Comparison of ENCODE assay signal across 12 mouse cellular contexts in the genomic region with DNA sequence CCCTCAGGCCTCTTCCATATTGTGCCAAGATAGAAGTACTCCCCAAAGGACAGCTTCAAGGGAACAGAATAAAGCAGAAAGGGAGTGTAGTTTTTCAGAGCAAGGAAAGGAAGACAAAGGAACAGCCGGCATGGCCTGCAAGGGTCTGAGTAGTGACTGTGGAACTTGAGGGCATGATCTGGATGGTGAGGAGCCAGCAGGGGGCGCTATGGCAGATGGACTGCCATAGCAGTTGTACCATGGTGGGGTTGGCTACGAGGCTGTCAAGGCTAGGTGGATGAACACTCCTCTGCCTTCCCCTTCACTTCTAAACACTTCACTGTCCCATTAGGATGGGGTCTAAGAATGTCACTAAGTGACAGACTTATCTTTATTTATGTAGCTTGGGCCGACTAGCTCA. TPM values are rescaled to one million over a fixed set of nuclear protein-coding genes. Genes with fewer than 3 reads are reported as not detected.
DNase-seq lines count a peak whose midpoint lies in the region; ATAC-seq and TF ChIP-seq lines count a peak whose summit lies in the region.
"Had no signal": no experiment of that assay in that cellular context is flagged by ENCODE, and none has a peak within 500 bp of the region (broad histone marks: within the 10 kb centered on the region; RNA-seq: fewer than 3 reads in every experiment).

No protein-coding gene starts in this region.

- H3K4me3 ChIP-seq in hindbrain, embryonic 10.5 days = no peak overlapping the region
- no peak overlapping the region for H3K4me3 ChIP-seq in hindbrain, embryonic 16.5 days (ENCODE audit: low read length)
- no peak overlapping the region for H3K4me3 ChIP-seq in thymus, adult 2 months (ENCODE audit: control insufficient read depth, insufficient read depth, low read length)
- H3K4me3 ChIP-seq: embryonic facial prominence, embryonic 15.5 days; heart, embryonic 15.5 days had no signal

- no peak overlapping the region for H3K4me2 ChIP-seq in hindbrain, embryonic 16.5 days (ENCODE audit: low read length)
- H3K4me2 ChIP-seq: embryonic facial prominence, embryonic 15.5 days; heart, embryonic 15.5 days had no signal

- TF ChIP-seq POLR2A in thymus, adult 2 months (IDR thresholded peaks at IDR 0.05; ENCODE audit: control insufficient read depth, extremely low read depth, insufficient read depth, low read length, poor library complexity) = no peak

- no peak overlapping the region for H3K9ac ChIP-seq in hindbrain, embryonic 16.5 days (ENCODE audit: low read depth, low read length)
- H3K9ac ChIP-seq: embryonic facial prominence, embryonic 15.5 days; heart, embryonic 15.5 days had no signal

- no peaks in the 10 kb centered on the region for H3K4me1 ChIP-seq in hindbrain, embryonic 10.5 days (replicated peaks)
- no peaks in the 10 kb centered on the region for H3K4me1 ChIP-seq in hindbrain, embryonic 16.5 days (ENCODE audit: control insufficient read depth, insufficient read depth, low read depth, low read length)
- H3K4me1 ChIP-seq in thymus, adult 2 months (replicated peaks; ENCODE audit: control insufficient read depth, insufficient read depth, low read length) = no peaks in the 10 kb centered on the region
- H3K4me1 ChIP-seq: embryonic facial prominence, embryonic 15.5 days; heart, embryonic 15.5 days had no signal

- no peaks in the 10 kb centered on the region for H3K27me3 ChIP-seq in hindbrain, embryonic 10.5 days (ENCODE audit: insufficient read depth, poor library complexity, severe bottlenecking)
- no peaks in the 10 kb centered on the region; the same call in 1 of the 2 replicates for H3K27me3 ChIP-seq in hindbrain, embryonic 16.5 days (replicated peaks; ENCODE audit: control insufficient read depth, insufficient read depth, low read length)
- no peaks in the 10 kb centered on the region for H3K27me3 ChIP-seq in thymus, adult 2 months (ENCODE audit: control insufficient read depth, insufficient read depth, low read length)
- H3K27me3 ChIP-seq: embryonic facial prominence, embryonic 15.5 days; heart, embryonic 15.5 days had no signal

- no peaks in the 10 kb centered on the region for H3K36me3 ChIP-seq in hindbrain, embryonic 10.5 days
- no peaks in the 10 kb centered on the region for H3K36me3 ChIP-seq in hindbrain, embryonic 16.5 days (ENCODE audit: control insufficient read depth, insufficient read depth, low read length)
- H3K36me3 ChIP-seq in thymus, adult 2 months (ENCODE audit: control insufficient read depth, insufficient read depth, low read length) = no peaks in the 10 kb centered on the region
- H3K36me3 ChIP-seq: embryonic facial prominence, embryonic 15.5 days; heart, embryonic 15.5 days had no signal

- 54% methylated on average over 4 of the region's 4 CpGs for WGBS in hindbrain, embryonic 10.5 days
- 44% methylated on average over 4 of the region's 4 CpGs for WGBS in hindbrain, embryonic 16.5 days
- WGBS in thymus, adult 2 months = 64% methylated on average over 4 of the region's 4 CpGs

- no peak for ATAC-seq in hindbrain, embryonic 16.5 days
- no peak for ATAC-seq in frontal cortex, adult (ENCODE audit: low TSS enrichment)

- no peaks in the 10 kb centered on the region for H3K9me3 ChIP-seq in hindbrain, embryonic 10.5 days
- no peaks in the 10 kb centered on the region for H3K9me3 ChIP-seq in hindbrain, embryonic 16.5 days (ENCODE audit: control insufficient read depth, low read length)
- H3K9me3 ChIP-seq: embryonic facial prominence, embryonic 15.5 days; heart, embryonic 15.5 days had no signal

- peak; percentile 62; the same call in 1 of the 2 replicates for TF ChIP-seq CTCF in thymus, adult 2 months (IDR thresholded peaks at IDR 0.05; ENCODE audit: borderline replicate concordance, control insufficient read depth, extremely low read depth, insufficient read depth, low read length, poor library complexity)

- peak; percentile 18 for DNase-seq in hindbrain, embryonic 10.5 days (ENCODE audit: low spot score)
- DNase-seq in thymus, adult 2 months = peak; percentile 18
- DNase-seq in thymus, postnatal 0 days (ENCODE audit: low spot score) = no peak
- peak; percentile 22 for DNase-seq in embryo, embryonic 9.5 days (ENCODE audit: extremely low spot score)
- peak; percentile 6 for DNase-seq in thymus, postnatal 25 days
- DNase-seq in layer of hippocampus, adult 11-12 months (ENCODE audit: low spot score) = no peak

- H3K27ac ChIP-seq in hindbrain, embryonic 10.5 days = no peak overlapping the region
- H3K27ac ChIP-seq in hindbrain, embryonic 16.5 days (ENCODE audit: low read depth, low read length) = no peak overlapping the region
- no peak overlapping the region for H3K27ac ChIP-seq in thymus, adult 2 months (ENCODE audit: control insufficient read depth, insufficient read depth, low read length)
- H3K27ac ChIP-seq: embryonic facial prominence, embryonic 15.5 days; heart, embryonic 15.5 days had no signal

RNA-seq across cellular contexts. Expression of a gene that starts 3.0 kb away (rescaled TPM):
- polyA plus RNA-seq in hindbrain, embryonic 10.5 days (2016; fragmentation: Nextera tagmentation; extraction: Ambion mirVana) = not detected in 2 replicates
- polyA plus RNA-seq in hindbrain, embryonic 16.5 days (2015; fragmentation: Nextera tagmentation; extraction: Ambion mirVana) = not detected in 2 replicates
- polyA plus RNA-seq in thymus, adult 2 months (2012; rRNA removed) = not detected in 2 replicates
- not detected in 2 replicates for polyA plus RNA-seq in thymus, postnatal 0 days (2015; fragmentation: Nextera tagmentation; extraction: Ambion mirVana)
- polyA plus RNA-seq: heart, embryonic 15.5 days; limb, embryonic 14.5 days; neural tube, embryonic 14.5 days had no signal

RNA-seq across cellular contexts. Expression of a gene that starts 8.8 kb away (rescaled TPM):
- polyA plus RNA-seq in hindbrain, embryonic 10.5 days (2016; fragmentation: Nextera tagmentation; extraction: Ambion mirVana) = not detected in 2 replicates
- polyA plus RNA-seq in hindbrain, embryonic 16.5 days (2015; fragmentation: Nextera tagmentation; extraction: Ambion mirVana) = not detected in 2 replicates
- polyA plus RNA-seq in thymus, adult 2 months (2012; rRNA removed) = 0.23 TPM in 1 of 2 replicates, not detected in the other
- polyA plus RNA-seq in thymus, postnatal 0 days (2015; fragmentation: Nextera tagmentation; extraction: Ambion mirVana) = not detected in 2 replicates
- polyA plus RNA-seq: heart, embryonic 15.5 days; neural tube, embryonic 14.5 days had no signal

RNA-seq across cellular contexts. Expression of a gene that starts 13.2 kb away (rescaled TPM):
- polyA plus RNA-seq in hindbrain, embryonic 10.5 days (2016; fragmentation: Nextera tagmentation; extraction: Ambion mirVana) = not detected in 2 replicates
- polyA plus RNA-seq in hindbrain, embryonic 16.5 days (2015; fragmentation: Nextera tagmentation; extraction: Ambion mirVana) = not detected in 2 replicates
- polyA plus RNA-seq in thymus, adult 2 months (2012; rRNA removed) = not detected in 2 replicates
- not detected in 2 replicates for polyA plus RNA-seq in thymus, postnatal 0 days (2015; fragmentation: Nextera tagmentation; extraction: Ambion mirVana)
- polyA plus RNA-seq: heart, embryonic 15.5 days; limb, embryonic 14.5 days; neural tube, embryonic 14.5 days had no signal

RNA-seq across cellular contexts. Expression of a gene that starts 13.6 kb away (rescaled TPM):
- not detected in 2 replicates for polyA plus RNA-seq in hindbrain, embryonic 10.5 days (2016; fragmentation: Nextera tagmentation; extraction: Ambion mirVana)
- polyA plus RNA-seq in hindbrain, embryonic 16.5 days (2015; fragmentation: Nextera tagmentation; extraction: Ambion mirVana) = not detected in 2 replicates
- not detected in 2 replicates for polyA plus RNA-seq in thymus, adult 2 months (2012; rRNA removed)
- not detected in 2 replicates for polyA plus RNA-seq in thymus, postnatal 0 days (2015; fragmentation: Nextera tagmentation; extraction: Ambion mirVana)
- polyA plus RNA-seq: heart, embryonic 15.5 days; limb, embryonic 14.5 days; neural tube, embryonic 14.5 days had no signal

RNA-seq across cellular contexts. Expression of a gene that starts 18.0 kb away (rescaled TPM):
- not detected in 2 replicates for polyA plus RNA-seq in hindbrain, embryonic 10.5 days (2016; fragmentation: Nextera tagmentation; extraction: Ambion mirVana)
- not detected in 2 replicates for polyA plus RNA-seq in hindbrain, embryonic 16.5 days (2015; fragmentation: Nextera tagmentation; extraction: Ambion mirVana)
- not detected in 2 replicates for polyA plus RNA-seq in thymus, adult 2 months (2012; rRNA removed)
- polyA plus RNA-seq in thymus, postnatal 0 days (2015; fragmentation: Nextera tagmentation; extraction: Ambion mirVana) = not detected in 2 replicates
- polyA plus RNA-seq: heart, embryonic 15.5 days; limb, embryonic 14.5 days; neural tube, embryonic 14.5 days had no signal

Comparison
In these comparisons a context has a peak if more than half of its experiments do, and no peak if none do; other contexts are left out.
1. DNase-seq: peak in hindbrain, embryonic 10.5 days (single experiment), thymus, adult 2 months (single experiment), embryo, embryonic 9.5 days (single experiment) and thymus, postnatal 25 days (single experiment); none in thymus, postnatal 0 days (single experiment) and layer of hippocampus, adult 11-12 months (single experiment).